Mouse (Mus musculus) c-Kit-positive CD71-negative TER-119-negative erythroid progenitor cells, embryonic 14.5 days (primary cell): Measurements from ENCODE around the gene Lrrc52.

Experiments
- DNase-seq: peaks from one replicate; pipeline ENCODE4 v3.0.0-alpha.2; 2013; ENCODE audit warnings: low read depth

Gene Lrrc52

GRCm38 (mm10) chr1:167466765-167467426, at the start of gene Lrrc52:
Gene Lrrc52, minus strand, starts transcription at chr1:167466780.
- no peak for DNase-seq

GRCm38 (mm10) chr1:167511621-167512020, 45.0 kb upstream of the Lrrc52 start:
- no peak for DNase-seq

GRCm38 (mm10) chr1:167506048-167506447, 39.5 kb upstream of the Lrrc52 start:
- DNase-seq: no peak

- DNase-seq: no peak
Observed at GRCm38 (mm10) chr1:167505427-167505826, 38.8 kb upstream of the Lrrc52 start.

GRCm38 (mm10) chr1:167499097-167499850, 32.7 kb upstream of the Lrrc52 start:
- DNase-seq: no peak

GRCm38 (mm10) chr1:167497991-167498390, 31.4 kb upstream of the Lrrc52 start:
- DNase-seq: no peak

GRCm38 (mm10) chr1:167497560-167497959, 31.0 kb upstream of the Lrrc52 start:
- no peak for DNase-seq

GRCm38 (mm10) chr1:167491501-167491900, 24.9 kb upstream of the Lrrc52 start:
- DNase-seq: no peak

- no peak for DNase-seq
Observed at GRCm38 (mm10) chr1:167487933-167488332, 21.4 kb upstream of the Lrrc52 start.

- no peak for DNase-seq
Observed at GRCm38 (mm10) chr1:167486959-167487680, 20.5 kb upstream of the Lrrc52 start.

GRCm38 (mm10) chr1:167482863-167483262, 16.3 kb upstream of the Lrrc52 start:
- DNase-seq: no peak

- DNase-seq: no peak
Observed at GRCm38 (mm10) chr1:167473585-167473984, 7.0 kb upstream of the Lrrc52 start.

- DNase-seq: no peak
Observed at GRCm38 (mm10) chr1:167467916-167468315, 1.3 kb upstream of the Lrrc52 start.

- DNase-seq: no peak
Observed at GRCm38 (mm10) chr1:167457311-167457710, 9.3 kb downstream of the Lrrc52 start.

- no peak for DNase-seq
Observed at GRCm38 (mm10) chr1:167453048-167453447, 13.5 kb downstream of the Lrrc52 start.

- no peak for DNase-seq
Observed at GRCm38 (mm10) chr1:167452456-167452855, 14.1 kb downstream of the Lrrc52 start.

- no peak for DNase-seq
Observed at GRCm38 (mm10) chr1:167448598-167448997, 18.0 kb downstream of the Lrrc52 start.

GRCm38 (mm10) chr1:167448088-167448487, 18.5 kb downstream of the Lrrc52 start:
- no peak for DNase-seq

- peak; percentile 12 for DNase-seq
Observed at GRCm38 (mm10) chr1:167446516-167446915, 20.1 kb downstream of the Lrrc52 start.

GRCm38 (mm10) chr1:167445167-167445566, 21.4 kb downstream of the Lrrc52 start:
- no peak for DNase-seq

GRCm38 (mm10) chr1:167438231-167438885, 28.2 kb downstream of the Lrrc52 start:
- DNase-seq: no peak

GRCm38 (mm10) chr1:167437091-167437490, 29.5 kb downstream of the Lrrc52 start:
- DNase-seq: no peak
